Mouse (Mus musculus): ENCODE measurements around the gene Hbb-bt.

DNA sequence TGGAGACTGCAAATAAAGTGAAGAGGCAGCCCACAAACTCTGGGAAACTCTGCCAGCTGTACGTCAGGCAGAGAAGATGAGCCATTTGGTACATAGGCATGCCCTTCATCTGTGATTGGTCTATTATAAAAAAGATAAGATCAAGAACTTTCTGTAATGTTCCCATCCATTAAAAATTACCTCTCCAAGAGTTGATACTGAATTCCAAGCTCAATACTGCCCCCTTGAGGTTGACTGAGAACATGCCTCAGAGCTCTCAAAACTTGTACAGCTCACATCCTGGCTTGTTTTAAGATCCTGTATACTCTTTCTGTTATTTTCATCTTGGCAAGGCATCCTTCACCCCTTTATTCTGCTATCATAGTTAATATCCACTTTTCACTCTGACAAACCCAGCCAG is 6.9 kb downstream of the Hbb-bt start:
- TF ChIP-seq HCFC1 (IDR thresholded peaks at IDR 0.05; ENCODE audit: borderline replicate concordance, insufficient read depth, low read length) (no peak), MAFK (IDR thresholded peaks at IDR 0.05; ENCODE audit: insufficient read depth, low read depth, low read length) (no peak)
